Mouse (Mus musculus) naive thymus-derived CD4-positive, alpha-beta T cell, adult 2 months (primary cell): ENCODE data around the gene Ckap2l.

Experiments
- DNase-seq: peaks from one replicate; pipeline ENCODE4 v3.0.0-alpha.2; 2011; ENCODE audit warnings: low read depth

The Ckap2l gene

DNA sequence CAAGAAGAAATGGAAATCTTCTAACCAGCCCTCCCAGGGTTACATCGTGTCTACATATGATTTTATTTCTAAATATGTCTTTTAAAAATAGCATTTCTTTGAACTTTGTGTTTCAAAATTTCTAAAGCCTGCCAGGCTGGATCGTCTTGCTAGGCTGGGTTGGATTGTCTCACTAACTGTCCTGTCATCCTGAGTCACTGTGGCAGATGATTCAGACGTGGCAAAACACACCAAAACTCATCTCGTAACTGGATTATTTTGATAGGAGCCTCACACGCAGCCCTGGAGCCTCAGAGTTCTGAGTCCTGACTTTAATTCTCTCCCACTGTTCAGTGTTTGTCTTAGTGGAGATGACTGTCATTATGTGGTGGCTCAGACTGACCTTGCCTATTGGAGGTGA, 33.9 kb downstream of the Ckap2l start:
- no peak for DNase-seq

DNA sequence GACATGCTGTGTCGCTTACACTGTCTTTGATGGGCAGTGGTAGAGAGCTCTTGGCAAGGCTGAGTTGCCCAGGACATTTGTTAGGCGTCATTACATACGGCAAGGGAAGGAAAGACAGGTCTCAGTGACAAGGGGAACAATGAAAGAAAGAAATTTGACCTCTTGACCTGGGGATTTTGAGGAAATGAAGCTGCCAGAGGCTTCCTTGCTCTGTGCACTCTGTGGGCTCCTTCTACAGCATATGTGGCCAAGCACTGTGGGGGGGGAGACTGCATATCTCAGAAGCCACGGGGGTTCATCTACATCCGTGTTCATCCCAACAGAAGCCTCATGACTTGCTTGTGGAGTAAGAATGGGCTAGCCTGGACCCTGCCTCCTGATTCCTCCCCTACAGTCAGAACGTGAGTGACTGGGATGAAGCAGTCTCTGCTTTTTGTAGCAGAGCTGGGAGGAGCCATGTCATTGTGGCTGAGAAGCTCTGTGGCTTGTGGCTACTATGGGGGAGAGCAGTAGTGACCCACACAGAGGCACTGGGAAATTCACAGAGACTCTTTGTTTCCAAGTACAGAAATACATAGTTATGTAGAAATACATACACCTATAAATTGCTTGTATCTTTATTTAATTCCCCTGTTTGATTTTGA, 35.7 kb downstream of the Ckap2l start:
- DNase-seq = no peak

DNA sequence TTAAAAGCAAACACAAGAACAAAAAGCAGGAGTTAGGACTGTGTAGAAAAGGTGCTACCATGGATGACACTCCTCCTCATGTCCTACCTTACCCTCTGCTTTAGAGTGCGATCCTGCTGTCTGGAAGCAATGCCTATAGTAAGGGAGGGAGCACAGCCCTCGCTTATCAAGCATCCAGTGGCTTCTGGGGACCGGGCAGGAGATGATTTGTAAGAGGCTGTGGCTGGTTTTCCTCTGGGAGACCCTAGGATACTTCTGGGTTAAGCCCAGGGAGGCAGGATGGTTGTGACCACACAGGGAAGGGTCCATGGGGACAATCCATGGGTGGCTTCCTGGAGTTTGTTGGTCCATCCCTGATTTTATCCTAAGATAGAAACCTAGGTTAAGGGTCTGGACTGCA, 36.4 kb downstream of the Ckap2l start:
- no peak for DNase-seq

- DNase-seq = peak; percentile 91
These were observed 38.4 kb downstream of the Ckap2l start for GRCm38 (mm10) chr2:129258475-129259211.

DNA sequence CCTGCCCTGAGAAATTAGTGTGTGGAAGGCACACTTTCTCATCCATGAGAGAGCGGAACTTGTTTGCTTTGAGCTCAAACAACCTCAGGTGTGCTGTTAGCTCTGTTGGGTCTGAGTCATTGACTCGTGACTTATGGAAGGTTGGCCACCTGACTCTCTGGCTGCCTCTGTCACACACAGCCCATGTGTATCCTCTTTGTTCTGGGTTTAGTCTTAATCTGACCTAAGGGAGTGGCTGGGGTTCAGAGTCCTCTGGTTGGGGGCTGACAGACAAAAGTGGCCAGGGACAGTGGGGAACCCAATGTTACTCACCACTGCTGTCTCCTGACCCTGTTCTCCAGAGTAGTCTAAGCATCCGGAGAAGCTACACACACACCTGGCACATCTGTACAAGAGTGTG, 39.0 kb downstream of the Ckap2l start:
- DNase-seq = peak; percentile 20

- DNase-seq = no peak
These were observed 41.0 kb downstream of the Ckap2l start for GRCm38 (mm10) chr2:129256006-129256405.

- no peak for DNase-seq
These were observed 42.9 kb downstream of the Ckap2l start for GRCm38 (mm10) chr2:129254076-129254475.

DNA sequence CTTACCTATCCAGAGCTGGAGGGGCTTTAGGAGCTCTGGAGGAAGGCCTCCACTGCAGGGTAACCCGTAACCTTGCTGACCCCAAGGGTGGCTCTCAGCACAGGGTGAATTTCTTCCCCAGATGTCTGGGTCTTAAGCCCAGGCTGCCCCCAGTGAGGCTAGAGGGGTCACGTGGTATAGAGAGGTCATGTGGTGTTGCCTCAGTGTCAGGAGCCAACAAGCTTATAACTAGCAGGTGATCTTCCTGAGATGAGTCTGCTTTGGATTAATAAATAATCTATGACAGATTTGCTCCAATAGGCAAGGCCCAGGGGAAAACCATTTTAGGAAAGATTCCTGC, 43.4 kb downstream of the Ckap2l start:
- no peak for DNase-seq

DNA sequence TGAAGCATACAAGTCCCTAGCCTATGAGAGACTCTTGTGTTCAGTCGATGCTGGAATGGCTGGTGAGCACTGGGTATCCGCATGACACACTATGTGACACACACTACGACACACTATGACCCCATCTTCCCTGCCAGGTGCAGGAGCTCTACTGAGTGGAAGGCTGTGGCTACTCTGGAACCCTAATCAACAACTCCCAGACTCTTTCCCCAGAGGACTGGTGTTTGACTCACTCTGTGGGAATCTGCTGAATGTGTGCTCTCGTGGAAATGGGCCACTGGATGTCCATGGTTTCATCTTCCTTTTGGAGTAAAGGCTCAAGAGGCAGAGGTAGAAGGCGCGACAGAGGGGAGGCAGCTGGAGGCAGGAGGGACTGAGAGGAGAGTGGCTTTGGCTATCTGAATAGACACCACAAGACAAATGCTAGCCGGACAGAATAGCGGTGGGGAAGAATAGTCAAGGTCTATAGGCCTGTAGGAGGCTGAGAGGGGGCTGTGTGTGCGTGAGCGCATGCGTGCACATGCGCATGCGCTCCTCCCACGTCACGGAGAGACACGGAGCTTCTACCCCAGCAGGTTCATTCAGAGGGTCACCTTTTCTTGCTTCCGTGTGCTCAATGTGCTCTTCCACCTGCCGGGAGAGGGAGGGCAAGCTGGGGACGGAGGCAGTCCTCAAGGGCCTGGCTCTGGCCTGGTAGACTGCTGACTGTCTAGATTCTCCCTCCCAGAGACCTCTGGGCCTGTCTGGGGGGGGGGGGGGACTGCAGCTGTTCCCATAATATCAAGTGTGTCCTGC, 44.0 kb downstream of the Ckap2l start:
- no peak for DNase-seq

- DNase-seq = peak; percentile 16
These were observed 47.7 kb downstream of the Ckap2l start for GRCm38 (mm10) chr2:129249321-129249720.

DNA sequence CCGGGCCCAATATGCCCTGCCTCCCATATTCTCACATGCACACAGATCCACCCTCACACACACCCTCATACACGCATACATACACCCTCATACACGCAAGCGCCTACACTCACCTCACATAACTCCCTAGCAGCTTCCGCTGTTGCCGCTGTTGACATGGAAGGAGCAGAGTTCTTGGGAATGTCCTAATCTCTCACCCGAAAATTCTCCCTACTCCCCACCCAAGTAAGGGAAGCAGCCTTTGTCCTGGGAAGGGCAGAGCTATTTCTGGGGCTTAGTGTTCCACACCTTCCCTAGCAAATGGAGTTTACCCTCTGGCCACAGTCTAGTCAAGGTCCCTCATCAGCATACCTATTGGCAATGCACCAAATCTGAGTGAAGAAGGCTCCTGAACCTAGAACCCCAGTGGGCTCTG, 49.3 kb downstream of the Ckap2l start:
- DNase-seq = no peak

- no peak for DNase-seq
These were observed 50.1 kb downstream of the Ckap2l start for GRCm38 (mm10) chr2:129246924-129247323.

- DNase-seq = no peak
These were observed 50.6 kb downstream of the Ckap2l start for GRCm38 (mm10) chr2:129246436-129246835.

DNA sequence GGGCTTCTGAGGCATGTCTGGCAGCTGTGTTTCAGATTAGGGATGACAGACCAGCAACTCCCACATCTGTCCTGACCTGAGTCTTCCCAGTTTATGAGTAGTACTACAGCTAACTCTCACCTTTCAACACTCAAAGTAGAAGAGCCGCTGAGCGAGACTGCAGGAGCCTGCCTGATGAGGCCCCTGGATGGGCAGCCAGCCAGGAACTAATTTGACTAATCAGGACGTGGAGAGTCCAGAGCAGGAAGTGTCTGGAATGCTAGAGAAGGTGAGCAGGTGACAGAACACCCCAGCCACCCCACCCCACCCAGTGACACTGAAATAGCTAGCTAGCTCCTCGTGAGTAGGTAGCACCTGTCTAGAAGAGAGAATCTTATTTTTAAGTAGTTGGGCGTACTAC, 51.4 kb downstream of the Ckap2l start:
- no peak for DNase-seq

DNA sequence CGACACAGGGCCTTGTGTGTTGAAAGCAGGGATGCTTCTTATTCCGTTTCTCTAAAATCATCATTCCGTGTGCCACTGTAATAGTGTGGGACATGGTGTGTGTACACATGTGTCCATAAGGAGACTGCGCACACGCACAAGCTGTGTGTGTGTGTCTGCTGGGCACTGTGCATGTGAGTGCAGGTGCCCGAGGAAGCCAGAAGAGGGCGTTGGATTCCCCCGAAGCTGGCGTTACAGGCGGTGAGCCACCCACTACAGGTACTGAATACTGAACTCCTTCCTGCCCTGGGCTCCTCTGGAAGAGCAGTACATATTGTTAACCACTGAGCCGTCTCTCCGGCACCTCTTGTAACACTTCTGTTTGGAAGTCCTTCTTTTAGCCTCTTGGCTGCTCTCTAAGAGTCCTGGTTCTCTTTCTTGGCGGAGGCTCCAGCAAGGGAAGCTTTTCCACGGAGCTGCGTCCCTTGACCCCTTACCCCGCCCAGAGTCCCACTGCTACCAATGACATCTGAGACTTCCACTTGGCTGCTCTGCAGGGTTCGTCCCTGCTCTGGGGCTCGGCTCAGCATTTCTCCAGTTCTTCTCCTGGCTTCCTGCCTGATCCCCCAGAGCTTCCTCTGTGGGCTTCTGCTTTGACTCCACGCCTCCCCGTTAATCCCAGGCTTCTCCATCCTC, 52.4 kb downstream of the Ckap2l start:
- DNase-seq = no peak

- DNase-seq = peak; percentile 67
These were observed 53.2 kb downstream of the Ckap2l start for GRCm38 (mm10) chr2:129243786-129244185.

DNA sequence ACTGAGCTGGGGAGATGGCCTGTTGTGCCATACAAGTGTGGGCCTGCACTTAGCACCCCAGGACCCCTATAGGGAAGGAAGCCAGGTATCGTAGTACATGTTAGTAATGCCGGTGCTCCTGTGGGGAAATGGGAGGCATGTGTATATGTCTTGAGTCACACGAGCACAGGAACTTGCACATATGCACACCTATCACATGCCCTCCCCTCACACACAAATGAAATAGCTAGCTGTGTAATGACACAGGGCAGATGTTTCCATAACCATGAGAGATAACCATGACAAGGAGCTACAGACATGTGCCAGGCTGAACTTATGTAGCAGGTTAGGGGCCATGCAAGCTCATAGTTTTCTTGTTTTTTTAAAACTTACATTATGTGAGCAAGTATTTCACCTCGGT, 54.0 kb downstream of the Ckap2l start:
- no peak for DNase-seq

DNA sequence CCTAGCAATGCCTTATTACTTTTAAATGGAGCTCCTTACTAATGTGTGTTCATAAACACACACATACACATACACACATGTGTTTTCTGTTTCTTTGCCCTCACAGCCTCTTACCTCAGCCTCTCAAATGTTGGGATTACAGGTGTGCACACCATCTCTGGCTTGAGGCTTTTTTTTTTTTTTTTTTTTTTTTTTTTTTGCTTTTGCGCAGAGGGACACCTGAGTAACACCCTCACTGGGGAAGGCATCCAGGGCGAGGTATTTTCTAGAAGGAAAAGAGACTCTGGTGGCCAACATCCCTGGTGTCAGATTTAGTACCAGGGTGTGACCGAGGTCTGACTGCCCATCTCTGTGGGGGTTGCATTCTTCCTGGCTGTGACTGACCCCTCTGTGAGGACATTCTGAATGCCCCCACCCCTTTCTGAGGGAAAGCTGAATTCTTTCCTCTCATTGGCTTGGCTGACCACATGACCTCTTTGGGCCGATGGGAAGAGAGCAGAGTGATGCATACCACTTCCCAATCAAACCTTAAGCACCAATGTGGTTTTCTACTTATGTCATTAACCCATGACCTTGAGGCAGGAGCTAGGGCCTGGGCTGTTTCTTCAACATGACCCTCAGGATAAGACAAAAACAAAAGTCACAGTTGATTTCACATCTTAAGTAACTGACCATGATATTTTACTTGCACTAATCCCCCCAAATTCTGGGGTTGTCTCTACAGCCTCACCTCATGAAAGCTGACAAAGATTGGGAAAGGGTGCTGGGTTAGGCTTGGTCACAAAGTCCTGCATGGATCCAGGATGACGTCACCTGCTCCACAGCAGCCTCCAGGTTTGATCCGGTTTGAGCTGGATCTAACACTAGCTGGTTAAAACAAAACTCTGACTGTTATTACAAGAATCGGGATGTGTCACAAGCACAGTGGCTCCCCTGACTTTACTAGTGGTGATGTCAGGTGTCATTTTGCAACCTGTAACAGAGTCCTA, 54.9 kb downstream of the Ckap2l start:
- no peak for DNase-seq

DNA sequence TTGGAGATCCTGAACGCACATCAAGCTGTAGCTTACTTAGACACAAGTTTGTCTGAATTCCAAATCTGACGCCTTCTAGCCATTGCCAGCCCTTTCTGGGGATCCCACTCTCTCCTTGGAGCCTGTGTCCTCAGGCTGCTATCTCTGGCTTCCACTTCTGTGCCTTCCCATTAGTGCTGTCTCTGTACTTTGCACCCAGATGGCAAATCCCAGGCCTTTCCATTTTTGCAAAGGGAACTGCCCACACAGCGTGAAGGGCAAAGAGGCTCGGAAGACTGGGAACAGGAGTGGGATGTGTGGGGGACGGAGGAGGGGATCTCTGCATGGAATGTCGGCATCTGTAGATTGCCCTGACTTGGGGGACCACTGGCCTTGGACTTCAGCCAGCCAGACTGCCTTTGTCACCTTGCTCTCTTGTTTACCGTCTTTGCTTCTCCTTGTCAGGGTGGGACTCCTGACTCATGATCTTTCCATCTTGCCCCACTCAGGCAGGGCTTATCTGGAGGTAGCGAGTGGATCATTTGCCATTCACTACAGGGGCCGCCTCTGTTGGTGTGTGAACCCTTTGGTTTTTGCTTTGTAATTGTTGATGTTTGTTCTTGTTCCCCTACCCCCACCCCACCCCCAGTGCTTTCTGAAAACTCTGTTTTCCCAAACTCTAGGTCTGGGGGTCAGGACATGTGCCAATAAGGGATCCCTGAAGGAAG, 56.1 kb downstream of the Ckap2l start:
- DNase-seq = no peak

DNA sequence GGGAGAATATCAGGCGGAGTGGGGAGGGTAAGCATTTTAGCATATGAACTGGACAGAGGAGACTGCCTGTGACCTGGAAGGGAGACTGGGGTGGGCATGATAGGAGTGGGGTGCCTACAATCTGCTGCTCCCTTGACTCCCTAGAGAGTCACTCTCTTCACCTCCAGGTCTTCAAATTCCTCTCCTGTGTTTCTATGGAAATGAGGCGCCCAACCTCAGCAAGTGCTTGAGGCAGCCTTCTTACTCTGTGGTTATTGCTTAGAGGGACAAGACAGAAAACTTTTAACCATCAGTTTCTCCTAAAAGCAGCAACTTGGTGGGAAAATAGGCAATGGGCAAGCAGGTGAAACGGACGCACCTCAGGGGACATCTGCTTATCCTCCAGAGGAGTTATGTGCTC, 60.5 kb downstream of the Ckap2l start:
- DNase-seq = no peak

- DNase-seq = no peak
These were observed 62.3 kb downstream of the Ckap2l start for GRCm38 (mm10) chr2:129234731-129235130.
